Mouse (Mus musculus) adipocyte (in vitro differentiated cells): ENCODE data around the gene Ttc36.
A peak's percentile ranks its signal among the peaks of the same experiment; 100 is the strongest.
"Not testable (repeated sequence)": the region's sequence is repeated elsewhere in the genome, so short reads cannot be mapped to it uniquely, and the experiment has no call there.

Experiments used
- DNase-seq: peaks from one replicate; pipeline ENCODE4 v3.0.0-alpha.2; 2016; ENCODE audit warnings: low spot score

Gene Ttc36

DNA sequence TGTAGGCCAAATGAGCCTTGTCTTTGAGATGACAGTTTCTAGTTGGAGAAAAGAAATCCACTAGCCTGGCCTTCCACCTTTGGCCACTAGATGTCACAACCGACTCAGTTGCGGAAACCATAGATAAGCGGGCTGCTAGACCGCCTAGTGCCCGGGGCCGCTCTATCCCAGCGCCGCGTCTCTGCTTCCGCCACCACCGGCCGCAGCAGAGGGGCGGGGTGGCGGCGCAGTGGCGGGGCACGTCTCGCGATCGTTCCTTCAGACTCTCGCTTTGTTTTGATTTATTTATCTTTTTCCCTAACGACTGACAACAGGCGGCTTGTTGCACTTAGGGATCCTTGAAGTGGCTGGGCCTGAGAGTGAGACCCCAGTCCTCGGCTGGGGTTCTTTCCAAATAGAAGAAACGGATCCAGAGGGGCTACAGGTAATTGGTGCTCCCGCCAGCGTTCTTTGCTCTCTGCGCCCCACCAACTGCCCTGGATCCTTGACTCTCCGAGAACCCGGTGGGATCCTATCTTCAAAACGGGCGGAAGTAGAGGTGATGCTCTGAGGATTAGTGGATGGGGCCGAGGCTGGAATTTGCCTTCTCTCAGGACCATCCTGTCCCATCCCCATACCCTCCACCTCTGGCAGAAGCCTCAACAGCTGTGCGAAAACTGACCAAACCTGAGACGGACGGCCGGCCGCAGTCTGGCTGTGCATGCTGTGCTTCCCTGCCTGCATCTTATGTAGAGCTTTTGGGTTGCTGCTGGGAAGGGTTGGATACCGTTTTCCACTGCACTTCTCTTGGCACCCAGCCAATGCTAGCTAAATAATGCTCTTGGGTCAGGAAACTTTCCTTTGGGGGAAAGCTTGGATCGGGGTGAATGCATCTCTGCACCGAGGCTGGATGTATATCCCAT is 29.9 kb downstream of the Ttc36 start:
- peak; percentile 95 for DNase-seq

DNA sequence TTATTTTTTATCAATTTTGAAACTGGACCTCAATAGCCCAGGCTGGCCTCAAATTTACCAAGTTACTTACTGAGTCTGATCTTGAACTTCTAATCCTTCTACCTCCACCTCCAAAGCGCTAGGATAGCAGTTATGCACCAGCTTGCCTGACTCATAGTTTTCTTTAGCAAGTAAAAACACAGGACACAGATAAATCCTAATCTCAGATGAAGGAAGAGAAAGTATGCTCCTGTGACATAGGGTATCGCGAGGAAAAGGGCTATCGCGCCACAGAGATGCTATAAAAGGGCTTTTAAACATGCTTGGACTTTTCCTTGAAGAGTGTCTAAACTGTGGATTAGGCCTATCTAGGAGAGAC is 30.5 kb downstream of the Ttc36 start:
- DNase-seq, result no peak

DNA sequence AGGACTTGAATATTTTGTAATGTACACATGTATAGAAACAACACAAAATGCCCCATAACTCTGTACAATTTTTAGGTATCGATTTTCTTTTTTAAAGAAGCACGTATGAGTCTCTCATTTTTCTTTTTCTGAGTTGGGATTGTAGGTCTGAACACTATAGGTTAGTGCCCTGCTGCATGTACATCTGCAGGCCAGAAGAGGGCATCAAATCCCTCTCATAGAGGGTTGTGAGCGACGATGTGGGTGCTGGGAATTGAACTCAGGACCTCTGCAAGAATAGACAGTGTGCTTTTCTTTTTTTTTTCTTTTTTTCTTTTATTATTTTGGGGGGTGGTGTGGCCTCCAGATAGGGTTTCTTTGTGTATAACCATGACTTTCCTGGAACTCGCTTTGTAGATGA is 31.5 kb downstream of the Ttc36 start:
- no peak for DNase-seq

- not testable (repeated sequence) for DNase-seq
Observed at GRCm38 (mm10) chr9:44768029-44768394, 34.9 kb downstream of the Ttc36 start.

GRCm38 (mm10) chr9:44767101-44768028 is 35.5 kb downstream of the Ttc36 start, which contains the start of the genes Arcn1 and Ift46:
Arcn1 (minus strand) TSS chr9:44767845.
Ift46 (plus strand) TSS chr9:44767908.
- peak; percentile 90 for DNase-seq

GRCm38 (mm10) chr9:44760873-44761272 is 42.0 kb downstream of the Ttc36 start:
- no peak for DNase-seq
